Mouse (Mus musculus): ENCODE data around the gene Rbm33. TPM values are rescaled to one million over a fixed set of nuclear protein-coding genes. Genes with fewer than 3 reads are reported as not detected.

The Rbm33 gene
- polyA plus RNA-seq, 1 experiment from 2014 or later, result 6.8 TPM

DNA sequence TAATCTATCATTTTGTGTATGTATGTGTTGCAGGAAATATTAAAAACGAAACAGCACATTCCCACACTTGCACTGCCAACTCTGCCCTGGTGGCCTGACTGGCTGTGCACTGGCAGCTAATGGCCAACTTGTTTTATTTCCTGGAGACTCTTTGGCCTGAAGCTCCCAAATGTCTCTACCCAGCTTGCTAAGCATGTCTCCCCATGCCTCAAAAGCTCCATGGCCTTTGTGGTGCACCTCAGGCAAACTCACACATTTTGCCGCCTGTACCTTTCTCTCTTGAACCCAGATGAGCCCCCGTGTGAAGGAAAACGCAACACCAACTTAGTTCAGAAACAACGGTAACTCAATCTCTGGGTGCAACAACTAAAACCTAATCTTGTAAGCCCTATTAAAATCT is 136.2 kb downstream of the Rbm33 start:
- H3K27me3 ChIP-seq (ENCODE audit: control insufficient read depth, insufficient read depth, low read length), result peaks cover 22% of the 10 kb centered on the region
- H3K9ac ChIP-seq (ENCODE audit: low read length), result no peak overlapping the region
- WGBS, result 78% methylated on average over 5 of the region's 5 CpGs
- H3K4me3 ChIP-seq (replicated peaks; ENCODE audit: low read length), result no peak overlapping the region
- ATAC-seq (ENCODE audit: insufficient read depth, low FRiP score), result no peak
- H3K9me3 ChIP-seq (replicated peaks; ENCODE audit: control insufficient read depth, low read length), result no peaks in the 10 kb centered on the region
- no peaks in the 10 kb centered on the region for H3K36me3 ChIP-seq (ENCODE audit: control insufficient read depth, insufficient read depth, low read length)
- no peak overlapping the region for H3K27ac ChIP-seq (ENCODE audit: low read length)
- H3K4me2 ChIP-seq (ENCODE audit: low read depth, low read length), result no peak overlapping the region
- H3K4me1 ChIP-seq (ENCODE audit: control insufficient read depth, insufficient read depth, low read length), result no peaks in the 10 kb centered on the region

DNA sequence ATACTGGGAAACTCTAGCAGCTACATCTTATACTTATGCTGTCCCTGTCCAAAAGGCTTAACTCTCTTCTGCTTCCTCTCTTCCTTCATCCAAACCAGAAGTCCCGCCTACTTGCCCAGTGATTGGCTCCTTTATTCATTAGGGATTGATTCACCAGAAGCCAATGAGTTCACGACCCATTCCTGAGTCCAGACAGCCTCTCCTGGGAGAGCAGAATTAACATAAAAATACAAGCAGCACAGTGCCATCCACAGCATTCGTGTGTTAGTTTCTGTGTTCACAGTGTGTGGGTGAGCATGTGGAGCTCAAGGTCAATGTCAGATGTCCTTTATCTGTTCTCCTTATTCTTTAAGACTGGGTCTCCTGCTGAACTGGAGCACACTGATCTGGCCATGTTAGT is 136.6 kb downstream of the Rbm33 start:
- no peak for ATAC-seq (ENCODE audit: insufficient read depth, low FRiP score)
- Histone ChIP-seq H3K4me1 (ENCODE audit: control insufficient read depth, insufficient read depth, low read length) (no peaks in the 10 kb centered on the region), H3K4me3 (replicated peaks; ENCODE audit: low read length) (no peak overlapping the region), H3K9me3 (replicated peaks; ENCODE audit: control insufficient read depth, low read length) (no peaks in the 10 kb centered on the region), H3K27ac (ENCODE audit: low read length) (no peak overlapping the region), H3K27me3 (ENCODE audit: control insufficient read depth, insufficient read depth, low read length) (peaks cover 27% of the 10 kb centered on the region), H3K9ac (ENCODE audit: low read length) (no peak overlapping the region), H3K4me2 (ENCODE audit: low read depth, low read length) (no peak overlapping the region), H3K36me3 (ENCODE audit: control insufficient read depth, insufficient read depth, low read length) (no peaks in the 10 kb centered on the region)
- WGBS, result 51% methylated on average over 3 of the region's 3 CpGs

DNA sequence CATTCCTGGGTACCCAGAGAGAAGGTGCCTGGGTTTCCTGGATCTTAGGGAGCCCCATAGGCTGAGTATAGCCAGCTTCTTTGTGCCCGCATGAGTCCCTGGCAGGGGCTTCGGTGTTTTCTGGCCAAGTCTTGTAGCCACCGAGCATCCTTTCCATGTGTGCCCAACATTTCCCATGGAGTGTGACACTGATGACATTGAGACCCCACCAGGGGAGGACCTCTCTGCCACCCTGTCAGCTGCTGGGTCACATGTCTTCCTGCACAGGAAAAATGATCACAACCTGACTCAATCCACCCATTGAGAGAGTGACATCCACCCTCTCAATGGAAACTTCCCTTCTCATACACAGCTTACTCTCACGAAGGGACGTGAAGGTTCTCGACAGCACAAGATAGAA is 137.6 kb downstream of the Rbm33 start:
- Histone ChIP-seq H3K36me3 (ENCODE audit: control insufficient read depth, insufficient read depth, low read length) (no peaks in the 10 kb centered on the region), H3K4me1 (ENCODE audit: control insufficient read depth, insufficient read depth, low read length) (0 out of 2 replicates have a peak, but pooled peaks cover 7% of the 10 kb centered on the region), H3K9ac (ENCODE audit: low read length) (no peak overlapping the region), H3K4me3 (replicated peaks; ENCODE audit: low read length) (no peak overlapping the region), H3K27me3 (ENCODE audit: control insufficient read depth, insufficient read depth, low read length) (peaks cover 37% of the 10 kb centered on the region), H3K4me2 (ENCODE audit: low read depth, low read length) (no peak overlapping the region), H3K9me3 (replicated peaks; ENCODE audit: control insufficient read depth, low read length) (no peaks in the 10 kb centered on the region), H3K27ac (ENCODE audit: low read length) (no peak overlapping the region)
- WGBS, result 82% methylated on average over 6 of the region's 6 CpGs
- ATAC-seq (ENCODE audit: insufficient read depth, low FRiP score), result no peak

DNA sequence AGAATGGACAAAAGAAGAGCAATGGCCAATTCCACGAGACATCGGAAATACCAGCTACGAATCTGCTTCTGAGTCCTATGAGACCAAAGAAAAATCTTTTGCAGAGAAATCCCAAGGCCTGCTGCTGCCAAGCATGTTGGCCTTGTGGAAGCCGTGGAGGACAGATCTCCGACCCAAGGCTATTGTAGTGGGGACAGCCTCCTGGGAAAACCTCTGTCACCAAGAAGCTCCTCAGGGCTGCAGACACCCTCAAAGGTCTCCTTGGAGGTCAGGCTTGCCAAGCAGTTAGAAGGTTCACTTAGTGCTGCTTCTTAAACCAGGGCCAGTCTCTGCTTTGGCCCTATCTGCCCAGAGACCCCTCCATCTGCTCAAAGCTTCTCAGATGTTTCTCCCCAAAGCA is 138.8 kb downstream of the Rbm33 start:
- H3K27ac ChIP-seq (ENCODE audit: low read length), result no peak overlapping the region
- no peak overlapping the region for H3K4me2 ChIP-seq (ENCODE audit: low read depth, low read length)
- H3K27me3 ChIP-seq (ENCODE audit: control insufficient read depth, insufficient read depth, low read length), result peaks cover 49% of the 10 kb centered on the region
- no peak overlapping the region for H3K9ac ChIP-seq (ENCODE audit: low read length)
- no peaks in the 10 kb centered on the region for H3K9me3 ChIP-seq (replicated peaks; ENCODE audit: control insufficient read depth, low read length)
- no peak overlapping the region for H3K4me3 ChIP-seq (replicated peaks; ENCODE audit: low read length)
- WGBS, result 83% methylated on average over 5 of the region's 5 CpGs
- no peaks in the 10 kb centered on the region for H3K36me3 ChIP-seq (ENCODE audit: control insufficient read depth, insufficient read depth, low read length)
- peaks cover 18% of the 10 kb centered on the region for H3K4me1 ChIP-seq (ENCODE audit: control insufficient read depth, insufficient read depth, low read length)
- ATAC-seq (ENCODE audit: insufficient read depth, low FRiP score), result no peak

DNA sequence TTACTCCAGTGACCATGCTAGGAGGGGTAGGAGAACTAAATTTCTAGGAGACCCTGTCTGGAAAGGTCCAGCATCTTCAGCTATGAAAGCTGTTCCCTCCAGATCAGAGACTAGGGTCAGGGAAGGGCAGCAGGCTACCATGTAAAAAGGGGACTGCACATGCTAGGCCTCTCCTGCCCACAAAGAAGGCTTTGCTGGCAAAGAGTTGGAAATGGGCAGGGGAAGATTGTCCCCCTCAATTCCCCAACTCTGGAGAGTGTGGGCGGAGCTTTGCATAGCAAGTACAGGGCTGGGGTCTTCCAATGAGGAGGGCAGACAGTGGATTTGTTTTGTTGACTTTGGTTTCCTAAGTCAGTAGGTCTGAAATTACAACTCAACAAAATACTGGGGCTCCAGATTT is 139.4 kb downstream of the Rbm33 start:
- Histone ChIP-seq H3K4me3 (replicated peaks; ENCODE audit: low read length) (no peak overlapping the region), H3K27me3 (ENCODE audit: control insufficient read depth, insufficient read depth, low read length) (peaks cover 55% of the 10 kb centered on the region), H3K27ac (ENCODE audit: low read length) (no peak overlapping the region), H3K9ac (ENCODE audit: low read length) (no peak overlapping the region), H3K9me3 (replicated peaks; ENCODE audit: control insufficient read depth, low read length) (no peaks in the 10 kb centered on the region), H3K4me2 (ENCODE audit: low read depth, low read length) (no peak overlapping the region), H3K4me1 (ENCODE audit: control insufficient read depth, insufficient read depth, low read length) (peaks cover 18% of the 10 kb centered on the region), H3K36me3 (ENCODE audit: control insufficient read depth, insufficient read depth, low read length) (no peaks in the 10 kb centered on the region)
- no peak for ATAC-seq (ENCODE audit: insufficient read depth, low FRiP score)
- 78% methylated on average over 1 of the region's 1 CpGs for WGBS

DNA sequence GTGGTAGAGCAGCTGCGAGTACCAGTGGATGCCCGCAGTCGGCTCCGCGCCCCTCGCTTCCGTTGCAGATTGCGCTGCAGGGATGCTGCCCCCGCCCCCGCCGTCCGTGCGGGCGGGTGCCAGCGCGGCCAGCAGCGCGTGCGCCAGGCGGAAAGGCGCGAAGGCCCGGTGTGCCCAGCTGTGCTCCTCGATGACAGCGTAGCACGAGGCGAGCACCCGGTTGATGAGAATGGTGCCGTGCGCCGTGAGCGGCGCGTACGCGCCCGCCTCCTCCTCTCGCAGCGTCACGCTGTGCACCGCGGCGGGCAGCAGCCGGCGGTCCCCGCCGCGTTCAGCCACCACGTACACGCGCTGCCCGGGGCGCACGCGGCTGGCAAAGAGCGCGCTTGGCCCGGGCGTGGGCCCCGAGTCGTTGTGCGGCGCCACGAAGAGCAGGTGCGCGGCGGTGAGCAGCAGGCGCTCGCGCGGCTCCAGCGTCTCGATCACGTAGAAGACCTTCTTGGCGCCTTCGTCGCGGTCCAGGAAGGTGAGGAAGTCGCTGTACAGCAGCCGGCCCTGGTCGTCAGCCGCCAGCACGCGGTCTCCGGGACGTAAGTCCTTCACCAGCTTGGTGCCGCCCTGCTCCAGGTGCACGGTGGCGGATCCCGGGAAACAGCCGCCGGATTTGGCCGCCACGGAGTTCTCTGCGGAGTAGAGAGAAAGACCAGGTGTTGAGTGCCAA is 141.2 kb downstream of the Rbm33 start:
- Histone ChIP-seq H3K4me1 (ENCODE audit: control insufficient read depth, insufficient read depth, low read length) (peaks cover 18% of the 10 kb centered on the region), H3K4me3 (replicated peaks; ENCODE audit: low read length) (peak overlapping the region; percentile 39), H3K4me2 (ENCODE audit: low read depth, low read length) (peak overlapping the region; percentile 52), H3K36me3 (ENCODE audit: control insufficient read depth, insufficient read depth, low read length) (no peaks in the 10 kb centered on the region), H3K9ac (ENCODE audit: low read length) (peak overlapping the region; percentile 56), H3K27ac (ENCODE audit: low read length) (no peak overlapping the region), H3K9me3 (replicated peaks; ENCODE audit: control insufficient read depth, low read length) (no peaks in the 10 kb centered on the region), H3K27me3 (ENCODE audit: control insufficient read depth, insufficient read depth, low read length) (peaks cover 72% of the 10 kb centered on the region)
- 2% methylated on average over 86 of the region's 95 CpGs for WGBS
- ATAC-seq (ENCODE audit: insufficient read depth, low FRiP score), result no peak

DNA sequence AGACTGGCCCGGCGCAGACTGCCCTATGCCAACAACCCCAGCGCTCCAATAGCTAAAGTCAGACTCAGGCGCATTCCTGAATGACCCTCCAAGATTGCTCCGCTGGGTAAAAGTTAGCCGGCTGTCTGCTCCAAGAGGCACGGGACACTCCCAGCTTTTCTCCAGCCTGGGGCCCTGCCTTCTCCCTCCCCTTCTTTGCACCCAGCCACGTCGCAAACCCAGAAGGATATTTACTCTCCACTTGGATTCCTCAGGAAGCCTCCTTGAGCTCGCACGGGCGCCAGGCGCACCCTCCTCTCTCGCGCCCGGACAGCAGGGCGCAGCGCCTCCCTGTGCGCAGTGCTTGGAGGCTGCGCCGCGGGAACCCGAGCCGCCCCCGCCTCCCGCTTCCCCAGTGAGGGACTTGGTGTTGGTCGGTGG is 141.9 kb downstream of the Rbm33 start:
- peak overlapping the region; percentile 52 for H3K4me2 ChIP-seq (ENCODE audit: low read depth, low read length)
- H3K36me3 ChIP-seq (ENCODE audit: control insufficient read depth, insufficient read depth, low read length), result no peaks in the 10 kb centered on the region
- peak; percentile 75; the same call in 1 of the 2 replicates for ATAC-seq (ENCODE audit: insufficient read depth, low FRiP score)
- peak overlapping the region; percentile 76 for H3K27ac ChIP-seq (ENCODE audit: low read length)
- H3K27me3 ChIP-seq (ENCODE audit: control insufficient read depth, insufficient read depth, low read length), result peaks cover 79% of the 10 kb centered on the region
- peak overlapping the region; percentile 39 for H3K4me3 ChIP-seq (replicated peaks; ENCODE audit: low read length)
- no peaks in the 10 kb centered on the region for H3K9me3 ChIP-seq (replicated peaks; ENCODE audit: control insufficient read depth, low read length)
- under 1% methylated on average over 27 of the region's 27 CpGs for WGBS
- H3K4me1 ChIP-seq (ENCODE audit: control insufficient read depth, insufficient read depth, low read length), result peaks cover 18% of the 10 kb centered on the region
- peak overlapping the region; percentile 51 for H3K9ac ChIP-seq (ENCODE audit: low read length)

DNA sequence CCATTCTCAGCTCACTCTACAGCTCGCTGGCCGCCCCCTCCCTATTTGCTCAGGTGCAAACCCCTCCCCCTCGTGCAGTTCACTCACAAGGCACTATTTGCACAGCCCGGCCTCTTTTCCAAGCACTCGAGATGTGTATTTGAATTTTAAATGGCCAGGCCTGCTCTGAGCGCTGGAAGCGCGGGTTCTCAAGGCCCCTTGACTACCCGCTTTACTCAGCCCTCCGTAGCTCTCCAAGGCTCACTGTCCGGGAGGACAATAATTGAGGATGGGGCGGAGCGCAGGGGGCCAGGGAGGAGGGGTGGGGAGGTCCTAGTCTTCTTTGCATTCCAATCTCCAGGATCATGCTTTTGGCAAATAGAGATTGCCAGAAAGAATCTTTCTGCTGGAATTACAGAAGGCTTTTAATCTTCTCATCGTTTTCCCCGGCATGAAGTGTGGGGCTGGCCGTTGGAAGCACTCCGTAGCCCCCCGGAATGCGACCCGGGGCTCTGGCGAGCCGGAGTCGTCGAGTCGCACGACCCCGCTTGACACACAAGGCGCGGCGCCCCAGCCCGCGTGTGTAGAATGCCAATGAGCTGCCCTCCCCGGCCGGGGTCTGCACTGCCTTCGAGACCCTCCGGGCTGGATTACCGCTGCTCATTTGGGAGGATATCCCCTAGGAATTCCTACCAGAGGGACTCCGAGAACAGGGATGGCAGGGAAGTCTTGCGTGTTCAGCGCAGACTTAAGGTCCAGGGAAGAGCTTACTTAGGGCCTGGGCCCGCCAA is 142.7 kb downstream of the Rbm33 start:
- peak overlapping the region; percentile 52 for H3K4me2 ChIP-seq (ENCODE audit: low read depth, low read length)
- peak overlapping the region; percentile 76 for H3K27ac ChIP-seq (ENCODE audit: low read length)
- peak overlapping the region; percentile 51 for H3K9ac ChIP-seq (ENCODE audit: low read length)
- peak overlapping the region; percentile 39 for H3K4me3 ChIP-seq (replicated peaks; ENCODE audit: low read length)
- WGBS, result 3% methylated on average over 41 of the region's 41 CpGs
- peaks cover 87% of the 10 kb centered on the region for H3K27me3 ChIP-seq (ENCODE audit: control insufficient read depth, insufficient read depth, low read length)
- ATAC-seq (ENCODE audit: insufficient read depth, low FRiP score), result no peak
- H3K36me3 ChIP-seq (ENCODE audit: control insufficient read depth, insufficient read depth, low read length), result no peaks in the 10 kb centered on the region
- no peaks in the 10 kb centered on the region for H3K9me3 ChIP-seq (replicated peaks; ENCODE audit: control insufficient read depth, low read length)
- H3K4me1 ChIP-seq (ENCODE audit: control insufficient read depth, insufficient read depth, low read length), result peaks cover 23% of the 10 kb centered on the region
